Mouse (Mus musculus): Measurements from ENCODE around the gene Atf7. TPM values are rescaled to one million over a fixed set of nuclear protein-coding genes. Genes with fewer than 3 reads are reported as not detected.

Gene Atf7
- total RNA-seq, 2 experiments from 2014 or later = 65.5 to 66.3 TPM

DNA sequence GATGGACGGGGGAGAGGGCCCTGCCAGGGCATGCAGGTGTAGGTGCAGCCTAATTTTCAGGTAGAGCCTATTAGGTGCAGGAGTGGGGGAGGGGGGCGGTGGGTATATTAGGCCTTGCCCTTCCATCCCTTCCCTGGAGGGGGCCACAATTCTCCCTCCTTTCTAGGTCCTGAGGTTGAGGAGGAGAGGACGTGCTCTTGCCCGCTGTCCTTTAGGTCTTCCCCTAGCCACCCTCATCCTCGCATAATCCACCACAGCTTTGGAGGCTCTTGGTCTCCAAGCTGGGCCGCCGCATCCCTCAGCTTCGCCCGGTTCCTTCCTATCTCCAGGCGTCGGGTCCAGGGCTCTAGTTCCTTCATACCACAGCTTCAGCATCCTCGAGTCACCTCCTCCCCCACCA, 109.0 kb downstream of the Atf7 start:
- no peak for DNase-seq

- DNase-seq = no peak
These were observed 109.5 kb downstream of the Atf7 start for GRCm38 (mm10) chr15:102515791-102516190.

DNA sequence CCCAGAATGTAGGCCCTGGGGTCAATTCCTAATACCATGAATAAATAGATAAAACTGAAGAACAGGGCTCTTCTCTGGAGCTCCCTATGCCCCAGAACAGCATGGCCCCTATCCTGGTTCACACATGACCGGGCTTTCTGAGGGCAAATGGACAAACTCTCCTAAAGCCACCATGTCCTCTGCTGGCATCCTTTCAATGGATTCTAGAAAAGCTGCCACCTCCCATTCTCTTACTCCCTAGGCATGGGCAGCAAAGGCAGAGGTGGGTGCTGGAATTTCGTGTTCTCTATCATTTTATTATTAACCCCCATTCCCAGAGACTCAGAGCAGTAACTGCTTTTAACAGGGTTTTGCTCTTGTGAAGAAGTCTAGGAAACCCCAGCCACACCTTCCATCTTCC, 110.0 kb downstream of the Atf7 start:
- no peak for DNase-seq

GRCm38 (mm10) chr15:102513004-102513403, 112.3 kb downstream of the Atf7 start:
- DNase-seq = no peak

- DNase-seq = no peak
These were observed 112.8 kb downstream of the Atf7 start for GRCm38 (mm10) chr15:102512471-102512870.

GRCm38 (mm10) chr15:102512010-102512409, 113.3 kb downstream of the Atf7 start:
- DNase-seq = no peak

DNA sequence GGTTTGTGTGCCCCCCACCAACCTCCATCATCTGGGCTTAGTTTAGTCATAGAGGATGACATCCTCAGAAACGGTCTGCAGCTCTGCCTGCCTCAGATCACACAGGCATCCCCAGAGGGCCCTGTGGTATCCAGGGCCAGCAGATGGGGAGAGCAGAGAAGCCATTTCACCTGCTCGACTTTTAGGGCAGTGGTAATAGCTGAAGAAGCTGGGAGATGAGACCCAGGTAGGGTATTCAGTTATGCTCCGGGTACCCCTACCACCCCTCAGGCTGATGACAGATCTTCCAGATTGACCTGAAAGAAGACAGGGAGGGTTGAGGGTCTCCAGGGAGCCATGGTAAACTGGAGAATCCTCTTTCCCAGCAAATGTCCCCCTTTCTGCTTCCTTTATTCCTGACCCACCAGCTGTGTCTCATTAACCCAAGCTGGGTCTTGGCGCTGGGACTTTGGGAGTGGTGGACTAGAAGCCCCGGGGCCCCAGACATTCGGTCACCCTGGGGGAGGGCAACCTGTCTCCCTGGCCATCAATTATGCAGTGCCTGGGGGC, 113.9 kb downstream of the Atf7 start:
- no peak for DNase-seq

DNA sequence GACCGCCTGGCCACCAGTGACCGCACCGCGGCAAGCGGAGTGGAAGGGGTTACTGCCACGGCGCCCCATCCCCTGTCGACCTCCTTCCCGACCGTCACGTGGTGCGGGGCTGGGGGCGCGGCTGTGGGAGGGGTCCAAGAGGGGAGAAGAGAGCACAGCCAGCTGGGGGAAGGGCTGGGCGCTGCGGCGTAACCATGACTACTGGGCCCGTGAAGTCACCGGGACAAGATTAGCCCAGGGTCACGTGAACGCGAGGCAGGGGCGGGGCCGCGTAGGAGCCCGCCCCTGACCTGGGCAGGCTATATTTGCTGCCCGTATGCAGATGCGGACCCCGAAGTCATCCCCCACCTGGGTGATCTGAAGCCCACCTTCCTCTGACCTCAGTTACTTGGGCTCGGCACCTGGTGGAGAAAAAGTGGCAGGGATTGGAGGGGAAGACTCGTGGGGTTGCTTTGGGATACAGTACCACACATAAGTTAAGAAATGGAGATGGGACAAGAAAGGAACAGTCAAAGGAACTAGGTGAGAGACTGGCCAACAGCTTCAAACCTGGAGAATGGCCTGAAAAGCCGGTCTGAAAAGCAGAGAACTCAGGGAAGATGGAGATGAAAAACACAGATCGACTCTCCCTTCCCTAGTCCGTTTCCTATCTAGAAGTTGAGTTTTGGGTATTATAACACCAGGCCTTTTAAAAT, 114.5 kb downstream of the Atf7 start:
- DNase-seq = peak; percentile 90 to 94

GRCm38 (mm10) chr15:102510110-102510509, 115.2 kb downstream of the Atf7 start:
- no peak for DNase-seq

DNA sequence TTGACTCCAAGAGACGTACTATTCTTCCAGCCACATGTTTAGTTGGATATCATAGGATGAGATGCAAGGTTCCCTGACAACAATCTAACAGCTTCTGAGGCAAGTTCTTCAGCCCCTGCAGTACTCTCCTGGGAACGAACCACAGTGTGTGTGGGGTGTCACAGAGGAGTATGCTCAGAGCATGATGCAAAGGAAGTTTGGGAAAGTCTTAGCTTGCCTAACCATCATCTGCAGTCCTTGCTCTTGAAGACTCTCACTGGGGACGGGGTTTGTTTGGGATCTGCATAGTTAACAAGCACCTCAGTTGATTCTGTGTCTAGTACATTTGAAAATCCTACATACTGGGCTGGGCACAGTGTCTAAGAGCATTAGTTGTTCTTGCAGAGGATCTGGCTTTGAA, 116.9 kb downstream of the Atf7 start:
- DNase-seq = no peak

DNA sequence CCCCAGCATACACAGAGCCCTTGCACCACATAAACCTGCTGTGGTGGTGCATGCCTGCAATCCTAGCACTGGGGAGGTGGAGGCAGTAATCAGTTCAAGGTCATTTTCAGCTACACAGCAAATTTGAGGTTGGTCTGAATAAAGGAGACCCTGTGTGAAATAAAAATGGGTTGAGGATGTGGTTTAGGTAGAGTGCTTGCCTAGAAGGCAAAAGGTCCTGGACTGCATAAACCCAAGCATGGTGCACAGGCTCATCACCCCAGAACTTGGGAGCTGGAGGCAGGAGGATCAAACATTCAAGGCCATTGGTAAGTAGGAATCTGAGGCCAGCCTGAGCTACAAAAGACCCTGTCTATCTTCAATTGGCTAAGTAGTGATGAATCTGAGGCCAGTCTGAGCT, 117.7 kb downstream of the Atf7 start:
- no peak for DNase-seq

- no peak for DNase-seq
These were observed 118.4 kb downstream of the Atf7 start for GRCm38 (mm10) chr15:102506864-102507263.

GRCm38 (mm10) chr15:102506464-102506830, 118.8 kb downstream of the Atf7 start:
- no peak for DNase-seq

- DNase-seq = no peak
These were observed 119.3 kb downstream of the Atf7 start for GRCm38 (mm10) chr15:102505770-102506463.

GRCm38 (mm10) chr15:102505073-102505769, 120.0 kb downstream of the Atf7 start:
- DNase-seq = no peak

GRCm38 (mm10) chr15:102503924-102504782, 121.1 kb downstream of the Atf7 start:
- DNase-seq = no peak

DNA sequence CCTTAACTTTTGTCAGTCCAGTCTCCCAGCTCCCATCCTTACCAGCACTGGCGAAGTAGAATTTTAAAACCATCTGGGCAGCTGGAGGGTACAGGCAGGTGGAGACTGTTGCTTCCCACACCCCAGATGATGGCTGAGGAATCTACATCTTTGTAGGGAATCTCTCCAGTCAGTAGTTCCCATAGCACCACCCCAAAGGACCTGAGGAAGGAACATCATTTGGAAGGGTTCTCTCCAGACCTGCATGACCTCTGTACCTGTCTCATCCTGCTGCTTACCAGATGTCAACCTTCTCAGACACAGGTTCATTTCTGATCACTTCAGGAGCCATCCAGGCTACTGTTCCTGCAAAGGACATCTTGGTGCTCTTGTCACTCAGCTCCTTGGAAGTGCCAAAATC, 121.8 kb downstream of the Atf7 start, which contains the start of gene Gm10337:
TSS of gene Gm10337 (plus strand) at position 276 of the 400 bp plus-strand sequence.
- no peak for DNase-seq

DNA sequence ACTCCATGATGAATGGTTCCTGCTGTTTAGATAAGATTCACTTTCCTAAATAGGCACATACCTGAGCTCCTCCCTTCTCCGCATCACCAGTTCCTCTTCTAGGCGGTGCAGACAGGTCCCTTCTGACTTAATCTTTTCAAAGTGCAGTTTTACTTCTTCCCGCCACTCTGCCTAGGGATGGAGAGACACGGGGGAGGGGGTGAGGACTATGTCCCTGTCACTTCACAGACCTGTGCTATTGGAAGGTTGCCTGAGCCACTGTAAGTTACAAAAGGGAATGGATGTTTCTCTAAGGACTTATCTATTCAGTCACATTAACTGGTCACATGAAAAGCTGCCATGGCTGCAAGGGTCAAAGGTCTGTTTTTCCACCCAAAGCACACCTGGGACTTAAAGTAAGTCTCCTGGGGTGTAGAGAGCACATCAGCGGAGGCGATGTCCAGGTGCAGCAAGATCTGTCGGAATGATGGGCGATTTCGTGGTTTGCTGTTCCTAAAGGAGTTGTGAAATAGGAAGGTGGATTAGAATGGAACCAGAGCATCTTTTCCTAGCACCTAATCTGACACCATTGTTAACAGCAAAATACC, 122.9 kb downstream of the Atf7 start:
- no peak for DNase-seq

- no peak for DNase-seq
These were observed 124.0 kb downstream of the Atf7 start for GRCm38 (mm10) chr15:102501084-102501814.

GRCm38 (mm10) chr15:102500479-102500878, 124.8 kb downstream of the Atf7 start:
- no peak for DNase-seq

DNA sequence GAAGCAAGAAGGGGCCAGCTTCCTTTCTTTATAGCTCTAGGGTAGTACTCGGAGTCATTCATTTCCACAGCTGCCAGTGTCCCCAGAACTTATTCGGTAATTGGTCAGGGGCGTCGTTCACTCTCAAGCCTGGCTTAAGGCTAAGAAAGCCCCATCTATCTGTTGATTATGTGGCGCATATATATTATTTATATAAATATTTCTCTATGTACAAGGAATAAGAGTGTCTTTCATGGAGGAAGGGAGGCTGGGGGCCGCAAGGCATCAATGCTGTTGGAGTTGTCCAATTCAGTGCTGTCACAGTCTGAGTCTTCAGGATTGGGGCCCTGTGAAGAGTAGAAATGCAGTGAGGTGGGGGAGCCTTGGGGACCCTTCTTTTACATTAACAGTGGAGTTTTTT, 125.4 kb downstream of the Atf7 start:
- no peak for DNase-seq
